Mouse (Mus musculus) erythroblast, adult 5-6 weeks (primary cell): ENCODE data around the gene Dglucy. TPM values are rescaled to one million over a fixed set of nuclear protein-coding genes. Genes with fewer than 3 reads are reported as not detected.

Experiments used
- ATAC-seq: replicated peaks from 2 replicates; pipeline ENCODE4 v1.8.0; 2016; ENCODE audit warnings: moderate number of reproducible peaks, mild to moderate bottlenecking, moderate TSS enrichment, inconsistent platforms; ENCODE audit not compliant: poor library complexity, low FRiP score, severe bottlenecking
- total RNA-seq, 2 experiments: library from RNA; stranded (forward) in 1 of 2; stranded (reverse) in 1 of 2; fragments of 150-400 nt in 1 of 2; fragments of 200-764, 138-1000 nt in 1 of 2; gene quantifications; 2 replicates each; pipeline versions ENCODE4 v1.2.3 to v1.2.4; 2015 to 2017; ENCODE audit warnings: low replicate concordance in 2 of 2

Dglucy gene
- total RNA-seq, 2 experiments from 2014 or later = 6.1 to 11.8 TPM

DNA sequence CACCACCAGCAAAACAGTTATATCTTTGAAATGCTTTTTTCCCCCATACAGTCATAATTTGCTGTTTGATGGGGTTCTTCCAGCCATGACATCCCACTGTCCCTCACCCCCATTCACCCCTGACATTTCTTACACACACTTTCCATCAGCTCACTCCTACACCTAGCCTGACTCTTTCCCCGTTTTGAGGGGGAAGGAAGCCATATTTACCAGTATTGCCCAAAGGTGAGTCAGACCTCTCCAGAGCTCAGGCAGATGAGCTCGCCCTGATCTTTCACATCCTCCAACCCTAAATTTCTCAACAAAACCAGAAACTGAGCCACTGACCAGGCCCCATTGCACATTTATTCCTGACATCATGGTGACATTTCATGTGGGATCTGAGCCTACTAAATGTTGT is 93.0 kb downstream of the Dglucy start:
- no peak for ATAC-seq

DNA sequence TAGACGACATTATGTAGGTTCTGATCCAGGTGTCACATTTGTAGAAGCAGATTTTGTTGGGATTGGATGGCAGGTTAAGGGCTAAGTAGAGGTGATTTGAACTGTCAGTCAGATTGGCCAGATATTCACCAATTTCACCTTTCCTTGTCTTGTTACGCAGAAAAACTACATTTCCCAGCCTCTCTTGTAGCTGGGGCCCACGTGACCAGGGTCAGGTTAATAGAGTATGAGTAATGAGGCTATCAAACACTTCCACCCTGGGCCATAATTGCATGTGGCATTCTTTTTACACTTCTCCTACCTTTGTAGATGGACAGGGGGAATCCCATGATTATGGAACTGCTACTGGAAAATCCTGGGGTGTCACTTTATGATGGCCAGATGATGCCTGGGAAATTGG is 94.8 kb downstream of the Dglucy start:
- no peak for ATAC-seq

DNA sequence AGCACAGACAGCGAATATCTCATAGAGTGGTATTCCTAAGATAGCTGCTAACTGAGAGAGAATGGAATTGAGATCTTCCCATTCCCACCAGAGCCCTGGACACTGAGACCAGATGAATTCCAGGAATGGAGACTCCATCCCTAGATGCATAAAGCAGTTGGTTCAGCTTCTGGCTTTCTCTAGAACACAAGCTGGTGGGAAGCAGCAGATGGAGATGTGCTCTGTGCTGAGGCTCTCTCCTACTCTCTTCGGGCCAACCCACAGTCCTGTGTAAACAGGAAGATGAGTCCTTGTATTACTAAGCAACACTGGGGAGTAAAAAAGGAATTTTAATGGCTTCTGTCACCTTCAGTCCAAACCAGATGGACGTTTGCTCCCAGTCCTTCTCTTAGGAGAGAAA is 96.7 kb downstream of the Dglucy start:
- no peak for ATAC-seq

DNA sequence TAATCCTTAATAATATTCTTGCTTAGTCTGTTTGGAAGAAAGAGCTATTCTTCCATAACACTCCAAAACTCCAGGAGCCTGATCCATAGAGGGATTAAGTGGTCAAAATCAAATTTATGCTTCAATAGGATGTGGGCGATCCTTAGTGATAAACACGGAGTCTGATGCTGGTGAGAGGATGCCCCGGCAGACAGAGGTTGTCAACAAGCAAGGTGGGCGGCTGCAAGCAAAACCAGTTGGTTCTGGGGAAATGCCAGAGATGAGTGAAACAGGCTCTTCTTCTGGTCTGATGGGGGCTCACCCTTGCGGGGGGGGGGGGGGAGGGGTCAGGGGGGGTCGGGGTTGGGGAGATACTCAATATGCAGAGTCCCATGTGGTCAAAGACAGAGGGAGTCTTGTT is 97.1 kb downstream of the Dglucy start:
- ATAC-seq = no peak

DNA sequence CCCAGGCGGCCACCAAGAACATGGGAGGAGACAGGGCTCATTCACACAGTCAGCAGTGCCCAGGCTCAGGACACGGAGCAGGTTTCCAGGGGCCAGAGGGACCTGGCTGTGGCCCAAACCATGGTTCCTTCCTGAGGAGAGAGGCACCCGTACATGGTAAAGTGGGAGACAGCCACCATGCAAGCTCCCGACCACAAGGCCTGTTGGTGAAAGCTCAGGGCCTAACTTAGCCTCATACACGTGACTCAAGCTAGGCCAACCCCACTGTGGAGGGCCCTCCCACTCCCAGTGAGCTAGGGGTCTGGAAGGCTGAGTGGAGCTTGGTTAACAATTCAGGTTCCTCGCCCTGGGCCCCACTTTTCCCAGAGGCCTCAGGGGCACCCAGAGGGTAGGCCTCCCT is 99.1 kb downstream of the Dglucy start:
- ATAC-seq = no peak

DNA sequence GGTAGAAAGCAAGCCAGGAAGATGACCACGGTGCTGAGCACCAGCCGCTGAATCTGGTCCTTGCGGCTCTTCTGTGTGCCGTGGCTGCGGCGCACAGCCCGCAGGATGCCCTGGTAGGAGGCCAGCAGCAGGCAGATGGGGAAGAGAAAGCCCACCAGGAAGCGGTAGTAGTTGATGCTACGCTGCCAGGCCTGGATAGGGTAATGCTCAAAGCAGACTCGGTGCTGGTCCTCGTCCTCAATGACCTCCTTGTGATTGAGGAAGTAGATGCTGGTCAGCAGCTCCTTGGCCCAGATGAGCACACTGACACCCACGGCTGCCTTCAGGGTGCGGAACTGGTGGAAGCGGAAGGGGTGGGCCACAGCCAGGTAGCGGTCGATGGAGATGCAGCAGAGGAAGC is 99.7 kb downstream of the Dglucy start:
- no peak for ATAC-seq

DNA sequence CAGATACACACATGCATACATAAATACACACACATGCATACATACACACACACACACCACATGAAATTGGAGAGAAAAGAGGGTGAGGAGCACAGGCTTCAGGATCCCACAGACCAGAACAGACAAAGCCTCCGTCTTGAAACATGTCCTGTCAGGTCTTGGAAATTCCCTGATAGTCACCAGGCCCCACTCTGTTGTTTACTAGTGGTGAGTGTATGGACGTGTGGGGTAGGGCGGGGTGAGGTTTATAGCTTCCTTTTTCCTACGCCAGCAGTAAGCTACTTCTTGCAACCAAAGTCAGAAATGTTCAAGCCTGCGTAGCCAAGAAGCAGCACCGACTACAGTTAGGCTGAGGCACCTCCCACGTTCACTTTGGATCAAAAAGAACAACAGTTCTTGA is 104.3 kb downstream of the Dglucy start:
- no peak for ATAC-seq

DNA sequence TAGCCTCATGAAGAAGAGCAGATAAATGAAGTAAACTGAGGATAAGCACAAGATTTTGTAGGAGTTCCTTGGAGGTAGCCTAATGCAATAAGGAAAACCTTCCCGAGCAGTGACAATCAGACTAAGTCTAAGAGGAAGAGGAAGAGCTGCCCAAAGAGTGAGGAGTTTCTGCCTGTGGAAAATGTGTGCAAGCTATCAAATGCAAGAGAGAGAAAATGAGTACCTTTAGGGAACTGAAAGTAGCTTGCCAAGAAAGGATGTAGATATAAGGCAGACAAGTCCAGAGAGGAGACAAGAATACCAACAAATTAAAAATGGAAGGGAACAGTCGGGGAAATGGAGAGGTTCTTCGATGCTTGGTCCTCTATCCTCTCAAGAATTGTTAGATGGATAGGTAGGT is 106.7 kb downstream of the Dglucy start:
- ATAC-seq = no peak

DNA sequence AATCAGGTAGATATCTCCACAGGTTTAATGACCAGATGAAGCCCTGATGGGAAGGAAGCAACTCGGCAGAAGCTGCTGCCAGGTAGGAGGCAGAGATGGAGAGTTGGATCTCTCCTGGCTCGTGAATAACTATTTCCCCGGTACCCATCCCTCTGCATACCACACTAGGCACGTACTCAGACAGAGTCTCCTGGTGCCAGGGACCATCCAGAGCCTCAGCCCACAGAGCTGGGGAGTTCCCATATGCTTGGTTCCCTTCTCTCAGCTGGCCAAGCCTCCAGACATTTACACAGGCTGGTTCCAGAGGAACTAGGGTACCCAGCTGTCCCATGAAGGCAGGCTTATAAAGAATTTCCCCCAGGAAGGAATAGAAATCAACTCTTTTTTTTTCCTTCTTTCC is 108.0 kb downstream of the Dglucy start:
- no peak for ATAC-seq

DNA sequence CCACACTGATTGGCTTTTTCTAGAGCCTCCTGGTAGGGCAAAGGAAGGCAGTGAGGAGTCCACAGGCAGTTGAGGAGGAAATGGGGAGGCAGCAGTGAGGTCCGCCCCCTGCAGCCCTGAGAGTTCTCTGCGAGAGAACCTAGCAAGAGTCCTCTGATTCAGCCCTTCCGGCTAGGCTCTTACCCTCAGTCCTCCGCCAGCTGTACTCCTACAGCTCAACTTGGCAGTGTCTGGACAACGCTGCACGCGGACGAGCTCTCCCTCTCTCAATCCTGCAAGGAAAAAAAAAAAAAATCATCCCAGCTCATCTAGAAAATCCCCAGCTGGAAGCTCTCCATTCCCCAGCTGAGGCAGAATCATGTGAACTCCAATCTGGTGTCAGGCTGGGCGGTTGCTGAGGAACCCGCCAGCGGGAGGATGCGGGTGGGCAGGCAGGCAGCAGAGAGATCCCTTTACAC is 109.0 kb downstream of the Dglucy start:
- ATAC-seq = no peak

DNA sequence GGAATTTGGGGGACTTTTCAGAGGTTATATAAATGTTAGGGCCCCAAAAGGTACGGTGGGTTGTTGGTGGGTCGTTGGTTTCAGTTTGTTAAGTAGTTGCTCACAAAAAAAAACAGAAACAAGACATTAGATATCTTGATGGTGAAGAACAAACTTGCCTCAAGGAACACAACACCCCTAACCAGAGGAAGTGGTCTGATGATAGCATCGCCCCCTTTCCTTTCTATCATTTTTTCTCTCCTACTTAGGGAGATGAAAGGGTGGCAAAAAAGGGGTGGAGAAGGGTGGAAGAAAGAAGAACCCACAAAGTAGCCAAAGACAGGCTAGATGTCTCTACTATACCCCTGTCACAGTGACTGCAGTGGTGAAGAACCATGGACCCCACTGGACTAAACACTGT is 111.7 kb downstream of the Dglucy start:
- no peak for ATAC-seq

DNA sequence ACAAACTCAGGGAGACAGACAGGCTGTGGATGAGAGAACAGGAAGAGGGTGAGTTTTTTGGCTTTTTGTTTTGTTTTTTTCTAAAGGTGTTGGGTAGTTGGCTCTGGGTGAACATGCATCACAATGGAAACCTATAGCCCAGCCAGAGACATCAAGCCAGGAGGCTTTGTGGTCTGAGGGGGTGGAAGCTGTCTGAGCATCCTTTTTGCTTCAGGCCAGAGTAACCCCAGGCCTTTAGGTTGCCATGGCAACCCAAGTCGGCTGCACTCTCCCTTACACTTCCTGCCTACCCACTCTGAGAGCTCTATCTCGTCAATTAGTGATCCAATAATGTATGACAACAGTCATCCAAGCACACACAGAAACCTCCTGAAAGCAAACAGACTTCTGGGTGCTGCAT is 116.6 kb downstream of the Dglucy start:
- ATAC-seq = no peak

DNA sequence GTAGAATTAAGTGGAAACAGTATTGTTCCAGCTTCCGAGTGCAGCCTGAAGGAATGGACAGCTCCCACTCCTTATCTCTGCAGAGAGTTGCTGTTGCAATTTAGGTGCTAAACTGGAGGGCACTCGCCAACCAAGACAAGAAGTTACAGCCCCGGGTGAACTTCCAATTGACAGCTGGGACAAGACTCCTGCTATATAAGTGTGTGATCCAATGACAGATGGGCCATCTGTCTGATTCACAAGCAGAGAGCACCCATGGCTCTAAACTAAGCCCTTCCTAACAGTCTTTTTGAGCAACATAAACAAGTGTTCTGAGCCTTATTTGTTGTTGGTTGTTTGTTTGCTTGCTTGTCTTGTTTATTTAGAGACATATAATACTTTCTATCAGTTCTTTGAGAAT is 117.8 kb downstream of the Dglucy start:
- ATAC-seq = no peak

DNA sequence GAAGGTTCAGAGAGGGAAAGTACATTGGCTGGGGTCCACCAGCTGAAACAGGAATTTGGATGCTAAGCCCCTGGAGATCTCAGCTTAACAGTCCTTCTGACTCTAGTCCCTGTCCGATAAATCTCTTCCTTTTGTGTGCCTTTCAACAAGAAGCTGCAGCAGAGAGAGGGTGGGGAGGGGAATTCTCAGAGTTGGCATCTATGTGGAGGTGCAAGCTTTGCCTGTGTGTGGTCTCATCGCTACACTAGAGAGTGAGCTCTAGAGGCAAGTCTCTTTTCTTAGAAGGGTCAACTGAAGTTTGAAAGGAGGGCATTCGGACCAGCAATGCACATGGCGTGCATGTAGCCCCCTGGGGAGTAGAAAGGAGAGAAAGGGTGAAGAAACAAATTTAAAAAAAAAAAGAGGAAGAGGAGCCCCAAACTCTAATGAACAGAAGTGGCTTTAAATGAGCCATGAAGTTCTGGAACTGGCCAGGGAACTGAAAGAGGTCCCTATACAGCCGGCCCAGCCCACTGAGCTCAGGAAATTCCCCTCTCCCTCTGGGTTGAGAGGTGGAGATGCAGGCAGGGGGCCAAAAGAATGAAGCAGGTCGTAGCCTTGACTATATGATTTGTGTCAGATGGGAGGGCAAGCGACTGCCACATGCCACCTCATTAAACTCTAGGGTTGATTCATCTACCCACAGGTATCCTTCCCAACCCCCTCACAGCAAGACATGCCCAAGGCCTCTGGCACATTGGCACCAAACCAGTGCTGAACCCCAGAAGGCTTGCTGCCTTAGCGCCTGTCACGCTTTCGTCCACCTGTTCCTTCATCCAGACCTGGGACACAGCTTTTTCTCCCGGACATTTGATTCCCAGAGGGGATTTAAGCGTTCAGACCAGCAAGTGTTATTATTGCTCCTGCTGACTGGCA is 119.1 kb downstream of the Dglucy start:
- ATAC-seq = no peak

DNA sequence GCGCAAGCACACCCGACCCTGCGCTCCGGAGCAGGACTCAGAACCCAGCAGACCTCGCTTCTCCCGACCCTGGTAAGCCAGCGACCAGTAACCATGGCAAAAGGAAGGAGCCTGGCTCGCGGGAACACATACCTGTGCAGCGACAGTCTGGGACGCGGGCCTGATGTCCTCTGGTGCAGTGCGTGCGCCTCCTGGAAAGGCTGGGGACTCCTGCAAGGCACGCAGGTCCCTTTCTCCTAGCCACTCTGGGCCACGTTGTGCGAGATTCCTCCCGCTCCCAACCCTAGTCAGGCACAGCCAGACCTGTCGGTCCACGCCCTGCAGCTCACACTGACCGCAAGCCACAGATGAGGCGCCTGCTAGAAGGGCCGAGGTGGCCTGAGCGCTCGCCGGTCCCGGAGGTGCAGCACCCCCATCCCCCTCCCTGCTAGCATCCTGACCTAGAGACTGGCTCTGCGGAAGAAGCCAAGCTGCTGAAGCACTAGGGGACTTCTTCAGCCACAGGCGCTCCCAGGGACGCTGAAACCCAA is 120.3 kb downstream of the Dglucy start:
- ATAC-seq = no peak

DNA sequence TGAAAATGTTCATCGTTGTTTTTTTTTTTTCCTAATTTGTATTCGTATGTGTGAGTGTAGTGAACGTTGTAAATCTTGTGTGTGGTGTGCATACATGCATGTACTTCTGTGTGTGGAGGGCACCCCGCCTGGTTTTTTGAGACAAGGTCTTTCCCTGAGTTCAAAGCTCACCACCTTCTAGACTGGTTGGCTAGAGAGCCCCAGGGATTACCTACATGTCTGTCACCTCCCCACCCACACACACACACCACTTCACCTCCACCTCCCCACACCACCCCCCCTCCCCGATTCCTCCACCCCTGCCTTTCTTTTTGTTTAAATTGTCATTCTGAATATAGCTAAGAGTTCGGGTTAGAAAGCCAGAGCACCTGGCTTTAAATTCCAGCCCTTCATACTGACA is 122.0 kb downstream of the Dglucy start:
- ATAC-seq = no peak

DNA sequence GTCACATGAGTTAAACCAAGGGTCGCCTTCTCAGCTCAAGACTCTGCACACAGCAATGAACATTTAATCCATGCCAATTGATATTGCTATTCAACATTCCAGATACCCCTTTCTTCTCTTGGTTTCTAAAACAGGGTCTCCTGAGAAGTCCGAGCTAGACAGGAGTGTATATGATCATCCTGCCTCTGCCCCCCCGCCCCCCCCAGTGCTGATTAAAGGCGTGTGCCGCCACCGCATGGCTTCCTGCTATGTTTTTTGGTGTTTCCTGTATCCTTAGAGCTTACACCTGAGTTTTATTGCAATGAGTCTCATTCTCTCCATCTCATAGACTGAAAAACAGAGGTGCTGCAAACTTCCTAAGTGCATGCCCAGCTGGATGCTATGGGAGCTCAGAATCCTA is 122.5 kb downstream of the Dglucy start:
- no peak for ATAC-seq

DNA sequence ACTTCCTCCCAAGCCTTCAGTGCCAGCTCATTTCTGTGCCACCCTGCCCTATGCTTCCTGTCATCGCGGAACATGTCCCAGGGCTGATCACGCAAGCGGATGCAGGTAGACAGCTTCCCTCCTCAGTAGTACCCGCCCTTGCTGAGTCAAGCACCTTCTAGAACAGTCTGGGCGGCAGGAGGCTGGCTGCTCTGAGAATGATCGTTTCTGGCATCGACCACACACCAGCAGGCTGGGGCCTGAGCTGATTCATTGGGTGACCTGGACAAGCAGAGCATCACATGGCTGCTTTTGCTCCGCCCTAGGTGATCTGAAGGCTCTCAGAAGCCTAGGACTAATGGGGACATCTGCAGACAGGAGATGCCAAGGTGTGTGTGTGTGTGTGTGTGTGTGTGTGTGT is 124.9 kb downstream of the Dglucy start:
- no peak for ATAC-seq

DNA sequence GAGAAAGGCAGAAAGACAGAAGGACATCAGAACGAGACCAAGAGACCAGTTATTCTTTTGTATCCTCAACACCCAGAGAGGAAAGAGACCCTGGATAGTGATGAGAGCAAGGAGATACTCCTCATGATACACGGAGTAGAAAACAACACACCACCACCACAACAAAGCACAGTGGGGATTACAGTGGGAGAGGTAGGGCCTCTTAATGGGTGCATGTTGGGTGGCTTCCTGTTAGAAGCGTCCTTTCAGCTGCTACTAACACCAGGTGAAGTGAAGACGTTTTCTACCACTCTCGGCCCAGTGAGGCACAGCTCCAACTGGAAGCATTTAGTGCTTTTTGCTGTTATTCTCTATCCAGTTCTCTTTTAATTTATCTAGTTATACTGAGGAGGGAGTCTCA is 128.0 kb downstream of the Dglucy start:
- ATAC-seq = no peak

DNA sequence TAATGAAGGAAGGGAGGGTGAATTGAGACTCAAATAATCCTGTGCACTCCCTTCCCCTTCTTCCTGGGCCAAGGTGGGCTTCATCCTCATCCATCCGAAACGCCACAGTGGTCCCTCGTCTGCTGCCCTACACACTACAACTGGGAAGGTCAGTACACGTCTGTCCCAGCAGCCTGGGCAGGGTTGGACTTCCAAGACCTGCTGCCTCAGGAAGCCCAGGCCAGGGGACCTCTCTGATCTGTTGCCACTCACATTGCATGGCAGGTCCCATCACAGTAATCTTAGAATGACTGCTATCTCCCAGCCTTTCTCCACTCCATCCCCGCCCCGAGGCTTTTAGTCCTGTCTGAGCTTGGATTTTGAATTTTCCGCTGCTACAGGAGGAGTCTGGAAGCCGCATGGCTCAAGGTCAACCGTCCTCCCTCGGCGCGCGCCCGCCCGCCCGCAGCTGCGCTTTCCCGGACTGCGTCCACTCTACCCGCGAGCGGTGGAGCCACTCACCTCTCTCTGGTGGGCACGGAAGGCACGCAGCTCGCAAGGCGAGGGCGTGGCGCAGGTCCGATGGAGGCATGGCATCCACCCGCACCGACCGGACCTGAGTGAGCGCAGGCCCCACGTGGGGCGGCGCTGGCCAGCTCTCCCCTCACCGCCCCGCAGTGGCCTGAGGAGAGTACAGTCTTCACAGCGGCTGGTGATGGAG is 128.9 kb downstream of the Dglucy start, which contains the start of gene Gpr68:
Gpr68 (minus strand) TSS at position 601 of the 700 bp plus-strand sequence.
- ATAC-seq = no peak
